Mouse (Mus musculus) heart, postnatal 0 days (tissue): Measurements from ENCODE around the gene H2-Ob.

Source experiments
- CTCF ChIP-seq: IDR thresholded peaks from 2 replicates; pipeline ENCODE4 v1.5.1; 2016; ENCODE audit warnings: antibody characterized with exemption, control low read depth, low read depth
- EP300 ChIP-seq: IDR thresholded peaks from 2 replicates; pipeline ENCODE4 v1.6.1; 2016; ENCODE audit warnings: antibody characterized with exemption, low read depth

DNA sequence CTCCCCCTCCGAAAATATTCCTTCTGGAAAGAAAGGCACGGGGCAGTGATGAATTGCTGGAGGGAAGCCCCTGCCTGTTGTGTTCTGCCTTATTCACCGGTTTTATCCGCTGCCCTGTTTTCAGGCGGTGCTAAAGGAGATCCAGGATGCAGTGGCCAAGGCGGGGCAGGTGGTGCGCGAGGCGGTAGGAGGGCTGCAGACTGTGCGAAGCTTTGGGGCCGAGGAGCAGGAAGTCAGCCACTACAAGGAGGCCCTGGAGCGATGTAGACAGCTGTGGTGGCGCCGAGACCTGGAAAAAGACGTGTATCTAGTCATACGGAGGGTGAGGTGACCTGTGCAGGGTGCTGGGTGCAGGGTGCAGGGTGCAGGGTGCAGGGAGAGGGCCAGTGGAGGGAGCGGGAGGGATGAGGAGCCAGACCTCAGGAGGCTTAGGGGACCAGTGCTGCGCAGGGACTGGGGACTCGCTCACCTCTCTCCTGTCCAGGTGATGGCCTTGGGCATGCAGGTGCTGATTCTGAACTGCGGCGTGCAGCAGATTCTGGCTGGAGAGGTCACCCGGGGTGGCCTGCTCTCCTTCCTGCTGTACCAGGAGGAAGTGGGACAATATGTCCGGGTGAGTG, 26.8 kb upstream of the H2-Ob start:
- TF ChIP-seq CTCF (no peak), EP300 (no peak)
